Mouse (Mus musculus): Measurements from ENCODE around the gene Senp7.
"Not testable (repeated sequence)": the region's sequence is repeated elsewhere in the genome, so short reads cannot be mapped to it uniquely, and the experiment has no call there.

Senp7 gene

GRCm38 (mm10) chr16:56134149-56134548, 86.0 kb downstream of the Senp7 start:
- DNase-seq (ENCODE audit: low spot score in 2 of 2): no peak

- DNase-seq (ENCODE audit: low spot score in 2 of 2): not testable (repeated sequence)
Observed at GRCm38 (mm10) chr16:56137672-56138071, 89.5 kb downstream of the Senp7 start.

GRCm38 (mm10) chr16:56139921-56140320, 91.8 kb downstream of the Senp7 start:
- DNase-seq (ENCODE audit: low spot score in 2 of 2): no peak

- DNase-seq (ENCODE audit: low spot score in 2 of 2): no peak
Observed at GRCm38 (mm10) chr16:56144876-56145555, 96.9 kb downstream of the Senp7 start.

- no peak for DNase-seq (ENCODE audit: low spot score in 2 of 2)
Observed at GRCm38 (mm10) chr16:56147679-56148078, 99.5 kb downstream of the Senp7 start.

GRCm38 (mm10) chr16:56163466-56163865, 115.3 kb downstream of the Senp7 start:
- DNase-seq (ENCODE audit: low spot score in 2 of 2): no peak

GRCm38 (mm10) chr16:56170247-56170646, 122.1 kb downstream of the Senp7 start:
- no peak for DNase-seq (ENCODE audit: low spot score in 2 of 2)

- DNase-seq (ENCODE audit: low spot score in 2 of 2): no peak
Observed at GRCm38 (mm10) chr16:56175867-56176581, 127.9 kb downstream of the Senp7 start.

GRCm38 (mm10) chr16:56186863-56187262, 138.7 kb downstream of the Senp7 start:
- DNase-seq (ENCODE audit: low spot score in 2 of 2): no peak

GRCm38 (mm10) chr16:56188198-56188597, 140.1 kb downstream of the Senp7 start:
- no peak for DNase-seq (ENCODE audit: low spot score in 2 of 2)

GRCm38 (mm10) chr16:56204051-56204450, 155.9 kb downstream of the Senp7 start, which contains the start of gene Impg2:
Impg2 (plus strand) TSS chr16:56204313.
- DNase-seq (ENCODE audit: low spot score in 2 of 2): no peak

GRCm38 (mm10) chr16:56212740-56213139, 164.6 kb downstream of the Senp7 start:
- no peak for DNase-seq (ENCODE audit: low spot score in 2 of 2)

GRCm38 (mm10) chr16:56227686-56228085, 179.5 kb downstream of the Senp7 start:
- DNase-seq (ENCODE audit: low spot score in 2 of 2): no peak

GRCm38 (mm10) chr16:56229455-56229854, 181.3 kb downstream of the Senp7 start:
- DNase-seq (ENCODE audit: low spot score in 2 of 2): no peak

- DNase-seq (ENCODE audit: low spot score in 2 of 2): no peak
Observed at GRCm38 (mm10) chr16:56231300-56231699, 183.2 kb downstream of the Senp7 start.

GRCm38 (mm10) chr16:56232736-56233135, 184.6 kb downstream of the Senp7 start:
- DNase-seq (ENCODE audit: low spot score in 2 of 2): no peak
